Mouse (Mus musculus) olfactory bulb, adult 2 months (tissue): ENCODE data around the gene Col4a2.

Experiments
- CTCF ChIP-seq: fragments of 200-500 bp; IDR thresholded peaks from 2 replicates; pipeline ENCODE4 v1.5.1; 2012; ENCODE audit warnings: low read depth, mild to moderate bottlenecking, low read length, moderate library complexity; ENCODE audit not compliant: insufficient read depth
- POLR2A ChIP-seq: fragments of 200-500 bp; IDR thresholded peaks from 2 replicates; pipeline ENCODE4 v1.6.1; 2012; ENCODE audit warnings: mild to moderate bottlenecking, low read depth, low read length, moderate library complexity; ENCODE audit not compliant: insufficient read depth

- TF ChIP-seq POLR2A (no peak), CTCF (no peak)
Observed at GRCm38 (mm10) chr8:11402220-11402619, 89.6 kb downstream of the Col4a2 start.
